Mouse (Mus musculus): ENCODE results near the gene Sgo2a. TPM values are rescaled to one million over a fixed set of nuclear protein-coding genes. Genes with fewer than 3 reads are reported as not detected.
"Not testable (repeated sequence)": the region's sequence is repeated elsewhere in the genome, so short reads cannot be mapped to it uniquely, and the experiment has no call there.

Sgo2a gene
- polyA plus RNA-seq, 1 experiment from 2014 or later, result 31.0 TPM

- H3K9ac ChIP-seq (ENCODE audit: low read length), result peak overlapping the region; percentile 92
- no peaks in the 10 kb centered on the region for H3K27me3 ChIP-seq (ENCODE audit: control insufficient read depth, insufficient read depth, low read length)
- 1% methylated on average over 65 of the region's 65 CpGs for WGBS
- H3K4me3 ChIP-seq (ENCODE audit: low read depth, low read length), result peak overlapping the region; percentile 71
- DNase-seq (ENCODE audit: low spot score) (peak; percentile 98), ATAC-seq (replicated peaks; ENCODE audit: low FRiP score) (peak; percentile 97)
- H3K4me1 ChIP-seq (replicated peaks; ENCODE audit: control insufficient read depth, insufficient read depth, low read length), result no peaks in the 10 kb centered on the region; the same call in 1 of the 2 replicates
- peak overlapping the region; percentile 46 for H3K27ac ChIP-seq (ENCODE audit: low read depth, low read length)
- H3K4me2 ChIP-seq (ENCODE audit: low read depth, low read length, severe bottlenecking), result peak overlapping the region; percentile 80
- H3K36me3 ChIP-seq (ENCODE audit: control insufficient read depth, insufficient read depth, low read length), result no peaks in the 10 kb centered on the region
- H3K9me3 ChIP-seq (ENCODE audit: control insufficient read depth, low read length), result no peaks in the 10 kb centered on the region
Observed at GRCm38 (mm10) chr1:57969327-57970271, 26.2 kb upstream of the Sgo2a start.

DNA sequence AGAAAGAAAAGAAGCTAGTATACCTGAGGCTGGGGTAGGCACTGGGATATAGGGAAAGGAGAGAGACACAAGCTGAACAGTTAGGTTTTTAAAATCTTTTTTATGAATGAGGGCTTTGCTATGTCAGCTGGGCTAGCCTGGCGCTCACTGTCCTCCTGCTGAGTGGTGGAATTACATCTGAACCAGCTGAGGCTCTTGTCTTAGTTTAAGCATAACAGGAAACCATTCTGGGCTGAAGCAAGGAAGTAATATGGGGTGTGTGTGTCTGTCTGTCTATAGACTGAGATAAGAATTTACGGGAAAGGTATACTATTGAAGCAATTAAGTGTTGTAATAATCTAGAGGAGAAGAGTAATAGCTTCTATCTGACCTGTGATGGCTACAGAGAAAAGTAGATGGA lies 24.2 kb upstream of the Sgo2a start:
- WGBS, result 92% methylated on average over 2 of the region's 2 CpGs
- no peak for ATAC-seq (replicated peaks; ENCODE audit: low FRiP score)
- no peak for DNase-seq (ENCODE audit: low spot score)

GRCm38 (mm10) chr1:57976860-57977259 lies 18.9 kb upstream of the Sgo2a start:
- no peaks in the 10 kb centered on the region for H3K4me1 ChIP-seq (replicated peaks; ENCODE audit: control insufficient read depth, insufficient read depth, low read length)
- H3K9ac ChIP-seq (ENCODE audit: low read length), result no peak overlapping the region
- no peaks in the 10 kb centered on the region for H3K27me3 ChIP-seq (ENCODE audit: control insufficient read depth, insufficient read depth, low read length)
- no peaks in the 10 kb centered on the region for H3K9me3 ChIP-seq (ENCODE audit: control insufficient read depth, low read length)
- no peak overlapping the region for H3K4me3 ChIP-seq (ENCODE audit: low read depth, low read length)
- no peak overlapping the region for H3K27ac ChIP-seq (ENCODE audit: low read depth, low read length)
- ATAC-seq (replicated peaks; ENCODE audit: low FRiP score) (no peak), DNase-seq (ENCODE audit: low spot score) (no peak)
- no peaks in the 10 kb centered on the region for H3K36me3 ChIP-seq (ENCODE audit: control insufficient read depth, insufficient read depth, low read length)
- WGBS, result 90% methylated on average over 3 of the region's 3 CpGs
- H3K4me2 ChIP-seq (ENCODE audit: low read depth, low read length, severe bottlenecking), result no peak overlapping the region

More for the DNA sequence above, 24.2 kb upstream of the Sgo2a start:
- H3K4me1 ChIP-seq (replicated peaks; ENCODE audit: control insufficient read depth, insufficient read depth, low read length), result no peaks in the 10 kb centered on the region; the same call in 1 of the 2 replicates
- no peak overlapping the region for H3K4me2 ChIP-seq (ENCODE audit: low read depth, low read length, severe bottlenecking)
- no peaks in the 10 kb centered on the region for H3K9me3 ChIP-seq (ENCODE audit: control insufficient read depth, low read length)
- H3K9ac ChIP-seq (ENCODE audit: low read length), result no peak overlapping the region
- no peak overlapping the region for H3K27ac ChIP-seq (ENCODE audit: low read depth, low read length)
- no peaks in the 10 kb centered on the region for H3K36me3 ChIP-seq (ENCODE audit: control insufficient read depth, insufficient read depth, low read length)
- no peaks in the 10 kb centered on the region for H3K27me3 ChIP-seq (ENCODE audit: control insufficient read depth, insufficient read depth, low read length)
- no peak overlapping the region for H3K4me3 ChIP-seq (ENCODE audit: low read depth, low read length)

DNA sequence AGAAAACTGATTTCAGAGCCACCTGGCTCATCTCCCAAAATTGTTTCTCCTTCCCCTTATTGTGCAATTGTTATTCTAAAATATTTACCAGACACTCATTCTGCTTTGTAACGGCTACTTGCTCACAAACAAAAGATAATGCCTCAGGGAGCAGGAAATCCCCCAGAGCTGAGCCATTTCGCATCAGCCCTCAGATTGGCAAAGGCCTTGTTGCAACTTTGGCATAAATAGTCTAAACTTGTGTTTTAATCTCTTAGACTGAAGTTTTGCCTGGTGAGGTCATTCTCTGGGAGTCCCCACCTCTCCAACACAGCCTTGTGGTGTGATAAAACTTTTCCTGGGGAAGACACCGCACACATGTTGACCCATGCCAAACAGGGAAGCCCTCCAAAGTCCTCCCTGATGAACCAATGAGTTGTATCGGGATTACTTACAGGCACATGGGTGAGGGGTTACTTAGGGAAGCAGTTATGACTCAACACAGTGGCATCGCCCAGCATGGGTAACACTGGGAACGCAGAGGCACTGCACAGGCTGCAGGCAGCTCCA lies 6.6 kb upstream of the Sgo2a start:
- no peak for DNase-seq (ENCODE audit: low spot score)
- no peaks in the 10 kb centered on the region for H3K9me3 ChIP-seq (ENCODE audit: control insufficient read depth, low read length)
- ATAC-seq (replicated peaks; ENCODE audit: low FRiP score), result no peak
- H3K4me3 ChIP-seq (ENCODE audit: low read depth, low read length), result no peak overlapping the region
- WGBS, result 52% methylated on average over 6 of the region's 6 CpGs
- H3K4me1 ChIP-seq (replicated peaks; ENCODE audit: control insufficient read depth, insufficient read depth, low read length), result no peaks in the 10 kb centered on the region
- H3K9ac ChIP-seq (ENCODE audit: low read length), result no peak overlapping the region
- H3K4me2 ChIP-seq (ENCODE audit: low read depth, low read length, severe bottlenecking), result no peak overlapping the region
- H3K27me3 ChIP-seq (ENCODE audit: control insufficient read depth, insufficient read depth, low read length), result no peaks in the 10 kb centered on the region
- H3K36me3 ChIP-seq (ENCODE audit: control insufficient read depth, insufficient read depth, low read length), result no peaks in the 10 kb centered on the region
- no peak overlapping the region for H3K27ac ChIP-seq (ENCODE audit: low read depth, low read length)

GRCm38 (mm10) chr1:57991277-57991676 lies 4.5 kb upstream of the Sgo2a start:
- 84% methylated on average over 2 of the region's 2 CpGs for WGBS
- ATAC-seq (replicated peaks; ENCODE audit: low FRiP score), result no peak
- H3K27ac ChIP-seq (ENCODE audit: low read depth, low read length), result no peak overlapping the region
- H3K9me3 ChIP-seq (ENCODE audit: control insufficient read depth, low read length), result no peaks in the 10 kb centered on the region
- H3K36me3 ChIP-seq (ENCODE audit: control insufficient read depth, insufficient read depth, low read length), result no peaks in the 10 kb centered on the region
- no peak overlapping the region for H3K4me3 ChIP-seq (ENCODE audit: low read depth, low read length)
- no peak overlapping the region for H3K4me2 ChIP-seq (ENCODE audit: low read depth, low read length, severe bottlenecking)
- no peak for DNase-seq (ENCODE audit: low spot score)
- no peak overlapping the region for H3K9ac ChIP-seq (ENCODE audit: low read length)
- no peaks in the 10 kb centered on the region for H3K27me3 ChIP-seq (ENCODE audit: control insufficient read depth, insufficient read depth, low read length)
- H3K4me1 ChIP-seq (replicated peaks; ENCODE audit: control insufficient read depth, insufficient read depth, low read length), result no peaks in the 10 kb centered on the region

DNA sequence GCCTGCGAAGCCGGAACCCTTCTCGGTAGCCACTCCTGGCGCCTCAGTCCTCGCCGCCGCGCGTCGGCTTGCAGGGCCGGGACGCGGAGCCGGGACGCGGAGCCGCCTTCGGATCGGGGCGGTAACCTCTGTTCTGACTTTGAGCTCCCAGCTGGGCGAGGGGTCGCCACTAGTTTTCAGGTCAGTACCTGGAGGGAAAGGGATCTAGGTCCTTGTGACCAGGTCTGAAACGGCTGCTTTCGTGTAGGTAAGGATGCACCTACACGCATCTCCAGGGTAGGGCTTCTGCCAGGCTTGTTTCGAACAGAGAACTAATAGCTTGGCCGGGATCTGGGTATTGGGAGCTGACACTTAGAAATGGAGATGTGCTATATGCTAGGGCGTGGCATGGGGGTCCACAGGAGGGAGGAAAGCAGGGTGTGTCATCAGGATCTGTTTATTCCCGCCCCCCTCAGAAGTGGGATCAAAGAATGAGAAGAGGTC lies 403 bp downstream of the Sgo2a start:
- Histone ChIP-seq H3K4me2 (ENCODE audit: low read depth, low read length, severe bottlenecking) (peak overlapping the region; percentile 77), H3K4me1 (replicated peaks; ENCODE audit: control insufficient read depth, insufficient read depth, low read length) (peaks cover 4% of the 10 kb centered on the region; the same call in 1 of the 2 replicates), H3K9me3 (ENCODE audit: control insufficient read depth, low read length) (no peaks in the 10 kb centered on the region), H3K27me3 (ENCODE audit: control insufficient read depth, insufficient read depth, low read length) (no peaks in the 10 kb centered on the region), H3K36me3 (ENCODE audit: control insufficient read depth, insufficient read depth, low read length) (no peaks in the 10 kb centered on the region; the same call in 1 of the 2 replicates), H3K27ac (ENCODE audit: low read depth, low read length) (peak overlapping the region; percentile 55), H3K9ac (ENCODE audit: low read length) (peak overlapping the region; percentile 91), H3K4me3 (ENCODE audit: low read depth, low read length) (peak overlapping the region; percentile 86)
- 0% methylated on average over 29 of the region's 29 CpGs for WGBS
- no peak; the same call in none of the 2 replicates for ATAC-seq (replicated peaks; ENCODE audit: low FRiP score)
- DNase-seq (ENCODE audit: low spot score), result no peak

GRCm38 (mm10) chr1:57998146-57998545 lies 2.4 kb downstream of the Sgo2a start:
- peaks cover 4% of the 10 kb centered on the region; the same call in 1 of the 2 replicates for H3K4me1 ChIP-seq (replicated peaks; ENCODE audit: control insufficient read depth, insufficient read depth, low read length)
- no peaks in the 10 kb centered on the region for H3K27me3 ChIP-seq (ENCODE audit: control insufficient read depth, insufficient read depth, low read length)
- no peak overlapping the region for H3K9ac ChIP-seq (ENCODE audit: low read length)
- 78% methylated on average over 3 of the region's 3 CpGs for WGBS
- ATAC-seq (replicated peaks; ENCODE audit: low FRiP score) (no peak), DNase-seq (ENCODE audit: low spot score) (no peak)
- H3K9me3 ChIP-seq (ENCODE audit: control insufficient read depth, low read length), result no peaks in the 10 kb centered on the region
- no peaks in the 10 kb centered on the region; the same call in 1 of the 2 replicates for H3K36me3 ChIP-seq (ENCODE audit: control insufficient read depth, insufficient read depth, low read length)
- no peak overlapping the region for H3K4me2 ChIP-seq (ENCODE audit: low read depth, low read length, severe bottlenecking)
- no peak overlapping the region for H3K4me3 ChIP-seq (ENCODE audit: low read depth, low read length)
- H3K27ac ChIP-seq (ENCODE audit: low read depth, low read length), result no peak overlapping the region

DNA sequence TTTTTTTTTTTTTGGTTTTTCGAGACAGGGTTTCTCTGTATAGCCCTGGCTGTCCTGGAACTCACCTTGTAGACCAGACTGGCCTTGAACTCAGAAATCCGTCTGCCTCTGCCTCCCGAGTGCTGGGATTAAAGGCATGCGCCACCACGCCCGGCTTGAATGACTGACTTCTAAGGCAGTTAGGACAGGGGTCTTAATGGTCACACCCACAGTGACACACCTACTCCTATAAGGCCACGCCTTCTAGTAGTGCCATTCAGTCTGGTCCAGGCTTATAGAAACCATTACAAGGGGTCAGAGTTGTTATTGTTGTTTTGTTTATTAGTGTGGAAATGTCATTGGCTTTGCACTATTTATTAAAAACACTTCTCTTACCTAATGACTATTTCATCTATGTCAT lies 10.6 kb downstream of the Sgo2a start:
- ATAC-seq (replicated peaks; ENCODE audit: low FRiP score); H3K4me1 ChIP-seq (replicated peaks; ENCODE audit: control insufficient read depth, insufficient read depth, low read length); H3K27ac ChIP-seq (ENCODE audit: low read depth, low read length); H3K9me3 ChIP-seq (ENCODE audit: control insufficient read depth, low read length); H3K9ac ChIP-seq (ENCODE audit: low read length); DNase-seq (ENCODE audit: low spot score); H3K4me2 ChIP-seq (ENCODE audit: low read depth, low read length, severe bottlenecking); H3K27me3 ChIP-seq (ENCODE audit: control insufficient read depth, insufficient read depth, low read length); H3K36me3 ChIP-seq (ENCODE audit: control insufficient read depth, insufficient read depth, low read length); H3K4me3 ChIP-seq (ENCODE audit: low read depth, low read length): not testable (repeated sequence)
- 95% methylated on average over 7 of the region's 7 CpGs for WGBS

Data from forebrain, embryonic 11.5 days (tissue).